Mouse (Mus musculus) liver, embryonic 12.5 days (tissue): Measurements from ENCODE around the gene Odf3l2. TPM values are rescaled to one million over a fixed set of nuclear protein-coding genes. Genes with fewer than 3 reads are reported as not detected.

Experiments used
- ATAC-seq: fragments of 200-750 bp; cut with Nextera tagmentation; 2 replicates; pipeline ENCODE4 v1.8.0; 2017; ENCODE audit warnings: moderate number of reproducible peaks, mild to moderate bottlenecking, moderate library complexity
- H3K27ac ChIP-seq: fragments of 300-500 bp; sonication (generic); 2 replicates; pipeline ENCODE4 v1.5.1; 2016; ENCODE audit warnings: mild to moderate bottlenecking
- H3K27me3 ChIP-seq: fragments of 300-500 bp; sonication (generic); replicated peaks from 2 replicates; pipeline ENCODE4 v1.6.1; 2016; ENCODE audit warnings: mild to moderate bottlenecking, moderate library complexity
- H3K36me3 ChIP-seq: fragments of 300-500 bp; sonication (generic); 2 replicates; pipeline ENCODE4 v1.6.1; 2016; ENCODE audit warnings: mild to moderate bottlenecking, moderate library complexity
- H3K4me1 ChIP-seq: fragments of 300-500 bp; sonication (generic); 2 replicates; pipeline ENCODE4 v1.6.1; 2016
- H3K4me2 ChIP-seq: fragments of 300-500 bp; sonication (generic); 2 replicates; pipeline ENCODE4 v1.6.1; 2016; ENCODE audit warnings: mild to moderate bottlenecking, moderate library complexity
- H3K4me3 ChIP-seq: fragments of 300-500 bp; sonication (generic); 2 replicates; pipeline ENCODE4 v1.5.1; 2016; ENCODE audit warnings: mild to moderate bottlenecking, moderate library complexity
- H3K9ac ChIP-seq: fragments of 300-500 bp; sonication (generic); 2 replicates; pipeline ENCODE4 v1.6.1; 2016; ENCODE audit warnings: mild to moderate bottlenecking, moderate library complexity
- H3K9me3 ChIP-seq: fragments of 300-500 bp; sonication (generic); replicated peaks from 2 replicates; pipeline ENCODE4 v1.6.1; 2016; ENCODE audit warnings: mild to moderate bottlenecking, moderate library complexity
- WGBS: fragments of 180-500 bp; shearing (Covaris S2); methylation state at CpG from one replicate; pipeline ENCODE4 v1.1.7; 2016; ENCODE audit not compliant: insufficient replicate concordance; 5-methylcytosine and 5-hydroxymethylcytosine counted together
- polyA plus RNA-seq: library from polyadenylated mRNA; unstranded; fragments of >200 nt; fragmentation: Nextera tagmentation; extraction: Ambion mirVana; gene quantifications from 2 replicates; pipeline ENCODE4 v1.2.1, GENCODE M21; 2016

Gene Odf3l2
- polyA plus RNA-seq, 1 experiment from 2014 or later, result not detected

DNA sequence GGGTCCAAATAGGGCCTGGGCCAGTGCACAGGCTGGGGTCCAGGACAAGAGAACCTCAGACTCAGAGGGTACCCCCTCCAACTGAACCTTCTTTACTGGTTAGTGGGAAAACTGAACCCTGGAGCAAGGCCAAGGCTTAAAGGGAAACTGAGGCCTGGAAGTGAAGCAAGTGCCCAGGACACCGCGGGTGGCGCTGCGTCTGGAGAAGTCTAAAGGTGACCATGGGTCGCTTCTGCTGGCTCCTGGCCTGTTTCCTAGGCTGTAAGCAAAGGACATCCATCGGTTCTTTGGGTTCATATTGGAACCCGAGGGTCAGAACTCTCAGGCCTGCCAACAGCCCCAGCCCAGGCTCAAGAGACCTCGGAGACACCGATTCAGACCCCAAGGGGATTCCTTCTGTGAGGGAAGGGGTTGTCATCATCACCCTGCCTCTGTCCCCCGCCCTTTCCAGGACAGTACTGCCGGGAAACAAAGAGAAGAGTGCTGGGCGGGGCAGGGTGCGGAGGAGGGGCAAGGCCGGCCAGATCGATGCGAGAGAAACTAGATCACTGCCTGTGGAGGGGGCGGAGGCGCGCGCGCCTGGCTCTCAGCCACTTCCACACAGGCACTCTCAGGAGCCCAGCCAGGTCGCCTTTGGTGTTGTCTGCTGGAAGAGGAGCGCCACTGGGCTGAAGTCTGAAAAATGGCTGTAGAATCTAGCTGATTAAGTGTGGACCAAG is 6.9 kb downstream of the Odf3l2 start:
- Histone ChIP-seq H3K27me3 (peaks cover 64% of the 10 kb centered on the region), H3K4me2 (peak overlapping the region; percentile 27), H3K9me3 (no peaks in the 10 kb centered on the region), H3K4me1 (no peaks in the 10 kb centered on the region), H3K36me3 (no peaks in the 10 kb centered on the region), H3K9ac (no peak overlapping the region), H3K27ac (no peak overlapping the region), H3K4me3 (no peak overlapping the region)
- ATAC-seq, result no peak
- 4% methylated on average over 23 of the region's 23 CpGs for WGBS

DNA sequence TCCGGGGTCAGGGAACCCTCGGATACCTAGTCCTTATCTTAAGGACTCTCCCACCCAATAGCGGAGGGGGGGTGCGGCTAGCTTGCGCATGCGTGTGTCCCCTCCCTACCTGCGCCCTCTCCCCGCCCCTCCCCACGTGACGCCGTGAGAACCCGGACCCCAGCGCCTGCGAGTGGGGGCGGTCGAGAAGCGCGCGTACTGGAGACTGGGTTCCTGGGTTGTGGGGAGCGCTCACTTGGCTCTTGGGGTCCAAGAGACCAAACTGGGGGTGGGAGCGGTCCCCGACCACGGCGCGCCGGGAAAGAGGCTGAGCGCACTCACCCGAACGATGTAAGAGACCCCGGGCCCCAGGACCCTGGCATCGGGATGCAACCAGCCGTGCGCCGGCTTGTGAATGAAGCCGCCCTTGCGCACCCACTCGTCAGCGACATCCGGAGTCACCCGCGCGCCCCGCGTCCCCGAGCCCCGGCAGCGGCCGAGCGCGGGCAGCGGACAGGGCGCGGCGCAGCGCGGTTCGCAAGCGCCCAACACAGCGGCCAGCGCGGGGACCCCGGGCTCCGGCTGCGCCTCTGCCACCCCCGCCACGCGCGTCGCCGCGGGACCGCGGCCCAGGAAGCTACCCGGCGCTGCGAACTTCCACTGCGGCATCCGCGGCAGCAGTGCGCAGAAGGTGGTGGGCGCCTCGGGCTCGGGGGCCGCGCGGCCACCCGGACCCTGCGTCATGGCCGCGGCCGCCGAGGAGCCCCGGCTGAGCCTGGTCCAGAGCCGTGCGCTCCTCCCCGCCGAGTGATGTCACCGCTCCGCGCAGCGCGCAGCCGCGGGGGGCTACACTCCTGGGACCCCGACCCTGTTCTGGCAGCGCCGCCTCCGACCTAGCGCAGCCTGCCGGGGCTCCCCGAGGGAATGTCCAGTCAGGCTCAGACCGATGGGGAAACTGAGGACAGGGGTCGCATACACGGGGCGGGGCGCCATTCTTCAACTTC is 8.1 kb downstream of the Odf3l2 start, which contains the start of gene Shc2:
Gene Shc2, minus strand, starts transcription at position 791 of the 983 bp plus-strand sequence.
- ATAC-seq, result no peak
- under 1% methylated on average over 115 of the region's 116 CpGs for WGBS
- peaks cover 64% of the 10 kb centered on the region for H3K27me3 ChIP-seq

DNA sequence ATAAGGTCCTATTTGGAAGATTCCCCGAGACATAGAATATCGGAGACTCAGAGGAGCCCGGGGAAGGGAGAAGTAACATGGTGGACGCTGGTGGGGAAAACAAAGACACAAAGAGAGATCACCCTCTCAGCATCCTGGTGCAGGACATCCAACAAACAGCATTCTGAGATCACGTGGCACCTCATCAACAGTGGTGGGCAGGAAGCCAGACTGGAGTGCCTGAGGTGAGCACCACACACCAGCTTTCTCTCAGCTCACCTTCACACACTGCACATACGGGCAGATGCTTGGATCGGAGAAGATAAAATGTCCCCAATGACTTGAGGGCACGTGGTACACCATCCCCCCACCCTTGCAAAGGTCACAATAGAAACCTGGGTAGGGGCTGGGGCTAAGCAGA is 9.3 kb downstream of the Odf3l2 start:
- no peak for ATAC-seq
- WGBS, result 70% methylated on average over 8 of the region's 8 CpGs
- Histone ChIP-seq H3K4me3 (no peak overlapping the region), H3K27ac (no peak overlapping the region), H3K4me1 (no peaks in the 10 kb centered on the region), H3K9ac (no peak overlapping the region), H3K27me3 (peaks cover 64% of the 10 kb centered on the region), H3K36me3 (no peaks in the 10 kb centered on the region), H3K4me2 (no peak overlapping the region), H3K9me3 (no peaks in the 10 kb centered on the region)

More for the DNA sequence above, 8.1 kb downstream of the Odf3l2 start, which contains the start of gene Shc2:
- no peak within 1 kb of the TSS for H3K27ac ChIP-seq
- peak within 1 kb of the TSS; percentile 50 for H3K4me3 ChIP-seq
- no peaks in the 10 kb centered on the region for H3K9me3 ChIP-seq
- peak within 1 kb of the TSS; percentile 70 for H3K4me2 ChIP-seq
- no peaks in the 10 kb centered on the region for H3K4me1 ChIP-seq
- H3K9ac ChIP-seq, result no peak within 1 kb of the TSS; the same call in 1 of the 2 replicates
- H3K36me3 ChIP-seq, result no peaks in the 10 kb centered on the region

DNA sequence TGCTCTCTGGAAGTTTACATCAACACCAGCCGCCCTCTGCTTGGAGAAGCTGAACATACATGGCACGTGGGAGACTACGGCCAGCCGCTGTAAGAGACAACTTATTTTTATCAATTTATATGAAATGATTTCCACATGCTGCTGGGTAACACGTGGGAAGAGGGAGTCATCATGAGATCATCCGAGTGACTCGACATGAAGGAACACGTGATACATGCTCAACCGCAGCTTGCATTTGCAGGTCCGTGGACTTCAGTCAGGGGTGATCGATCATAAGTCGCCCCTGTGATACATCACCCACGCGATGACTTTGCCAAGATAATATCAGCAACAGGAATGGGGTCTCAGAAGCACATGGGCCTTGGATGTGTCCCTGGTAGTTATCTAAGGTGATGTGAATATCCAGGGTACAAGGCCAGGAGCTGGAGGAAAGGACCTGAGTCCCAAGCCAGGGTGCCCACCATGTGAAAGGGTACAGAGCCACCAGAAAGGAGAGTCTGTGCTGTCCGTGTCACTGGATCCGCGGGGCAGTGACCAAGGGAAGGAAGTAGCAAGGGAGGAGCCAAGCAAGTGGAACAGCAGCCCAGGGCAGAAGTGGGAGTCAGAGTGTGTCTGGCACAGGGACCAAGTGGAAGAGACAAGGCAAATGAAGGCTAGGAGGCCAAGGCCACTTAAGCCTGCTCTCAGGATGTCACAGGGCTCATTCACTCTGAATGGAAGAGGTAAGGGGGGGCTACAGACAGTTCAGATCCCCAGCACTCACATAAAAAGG is 12.3 kb downstream of the Odf3l2 start:
- H3K4me3 ChIP-seq, result no peak overlapping the region
- 62% methylated on average over 17 of the region's 17 CpGs for WGBS
- no peak for ATAC-seq
- H3K27ac ChIP-seq, result no peak overlapping the region
- H3K9ac ChIP-seq, result no peak overlapping the region
- peaks cover 40% of the 10 kb centered on the region for H3K27me3 ChIP-seq
- H3K9me3 ChIP-seq, result no peaks in the 10 kb centered on the region
- no peaks in the 10 kb centered on the region for H3K36me3 ChIP-seq
- no peaks in the 10 kb centered on the region for H3K4me1 ChIP-seq
- H3K4me2 ChIP-seq, result no peak overlapping the region

DNA sequence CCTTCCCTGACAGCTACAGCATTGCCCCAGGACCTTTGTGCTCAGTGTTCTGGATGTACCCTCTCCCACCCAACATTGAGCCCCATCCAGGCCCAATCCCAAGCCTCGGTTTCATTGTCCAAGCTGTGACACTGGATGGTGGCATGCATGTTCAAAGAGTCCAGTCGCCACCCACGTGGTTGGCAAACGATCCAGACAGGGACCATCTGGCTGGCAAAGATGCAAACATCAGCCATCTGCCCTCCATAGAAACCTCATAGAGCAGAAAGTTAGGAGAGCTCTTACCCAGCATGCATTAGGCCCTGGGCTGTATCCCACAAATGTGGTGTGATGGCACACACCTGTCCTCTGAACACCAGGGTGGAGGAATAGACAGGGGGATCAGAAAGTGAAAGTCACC is 14.1 kb downstream of the Odf3l2 start:
- Histone ChIP-seq H3K36me3 (no peaks in the 10 kb centered on the region), H3K9me3 (no peaks in the 10 kb centered on the region), H3K9ac (no peak overlapping the region), H3K4me1 (no peaks in the 10 kb centered on the region), H3K4me3 (no peak overlapping the region), H3K27ac (no peak overlapping the region), H3K27me3 (peaks cover 22% of the 10 kb centered on the region), H3K4me2 (no peak overlapping the region)
- WGBS, result 71% methylated on average over 4 of the region's 4 CpGs
- no peak for ATAC-seq

DNA sequence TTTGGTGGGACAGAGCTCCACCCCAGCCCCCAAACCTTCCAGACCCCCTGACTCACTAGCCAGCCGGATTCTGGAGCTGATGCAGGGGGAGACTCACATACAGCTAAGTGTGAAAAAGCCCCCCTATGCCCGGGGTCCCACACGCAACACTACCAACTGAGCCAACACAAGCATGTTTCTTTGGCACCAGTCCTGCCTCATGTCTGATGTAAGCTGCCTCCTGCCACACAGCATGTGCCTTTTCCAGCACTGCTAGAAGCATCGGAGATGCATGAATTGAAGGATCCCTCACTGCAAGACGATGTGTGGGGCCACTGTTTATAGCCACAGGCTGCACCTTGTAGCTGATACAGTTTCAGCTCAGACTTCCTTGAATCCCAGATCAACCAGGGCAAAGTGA is 17.2 kb downstream of the Odf3l2 start:
- H3K4me2 ChIP-seq, result no peak overlapping the region
- H3K4me1 ChIP-seq, result no peaks in the 10 kb centered on the region

DNA sequence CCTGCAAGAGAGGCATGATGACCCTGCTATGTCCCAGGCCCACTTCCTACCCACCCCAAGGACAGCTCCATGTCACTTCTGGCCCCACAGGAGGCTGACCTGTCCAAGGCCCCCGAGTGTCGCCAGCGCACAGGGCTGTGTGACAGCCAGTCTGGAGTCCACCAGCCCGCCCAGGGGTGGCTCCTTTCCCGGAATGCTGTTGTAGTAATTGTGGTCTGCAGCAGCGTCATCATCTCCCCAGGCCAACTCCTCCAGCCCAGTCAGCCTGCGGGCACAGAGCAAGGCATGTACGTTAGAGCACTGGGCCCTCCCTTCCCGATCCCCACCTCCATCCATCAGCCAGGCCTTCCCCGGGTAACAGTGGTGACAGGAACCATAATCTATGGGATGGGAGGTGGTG is 19.4 kb downstream of the Odf3l2 start:
- Histone ChIP-seq H3K4me3 (no peak overlapping the region), H3K9me3 (no peaks in the 10 kb centered on the region), H3K4me1 (no peaks in the 10 kb centered on the region), H3K27ac (no peak overlapping the region), H3K27me3 (peaks cover 11% of the 10 kb centered on the region; the same call in 1 of the 2 replicates), H3K9ac (no peak overlapping the region), H3K36me3 (no peaks in the 10 kb centered on the region), H3K4me2 (no peak overlapping the region)
- WGBS, result 66% methylated on average over 10 of the region's 10 CpGs
- no peak for ATAC-seq

More for the DNA sequence above, 17.2 kb downstream of the Odf3l2 start:
- peaks cover 8% of the 10 kb centered on the region for H3K27me3 ChIP-seq
- H3K4me3 ChIP-seq, result no peak overlapping the region
- no peak overlapping the region for H3K9ac ChIP-seq
- H3K9me3 ChIP-seq, result no peaks in the 10 kb centered on the region
- WGBS, result 69% methylated on average over 5 of the region's 5 CpGs
- no peak overlapping the region for H3K27ac ChIP-seq
- no peak for ATAC-seq
- H3K36me3 ChIP-seq, result no peaks in the 10 kb centered on the region

DNA sequence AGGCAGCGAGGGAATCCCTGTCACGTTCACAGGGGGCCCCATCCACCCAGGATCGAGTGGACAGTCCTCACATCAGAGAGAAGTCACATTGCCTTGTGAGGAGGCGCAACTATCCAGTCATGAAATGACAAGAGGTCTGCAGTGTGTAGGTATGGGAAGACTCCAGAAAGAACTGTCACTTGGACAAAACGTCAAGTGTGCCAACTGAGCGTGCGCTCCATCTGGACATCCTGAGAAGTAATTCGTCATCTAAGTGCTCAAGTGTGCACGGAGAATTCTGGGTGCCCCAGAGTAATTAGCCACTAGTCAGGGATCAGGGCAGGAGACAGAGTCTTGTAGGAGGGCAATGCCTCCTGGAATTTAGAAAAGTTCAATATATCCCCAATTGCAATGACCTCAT is 20.1 kb downstream of the Odf3l2 start:
- Histone ChIP-seq H3K9ac (no peak overlapping the region), H3K4me3 (no peak overlapping the region), H3K9me3 (no peaks in the 10 kb centered on the region), H3K36me3 (no peaks in the 10 kb centered on the region), H3K4me2 (no peak overlapping the region), H3K27me3 (peaks cover 11% of the 10 kb centered on the region; the same call in 1 of the 2 replicates), H3K27ac (no peak overlapping the region), H3K4me1 (no peaks in the 10 kb centered on the region)
- WGBS, result 66% methylated on average over 9 of the region's 9 CpGs
- no peak for ATAC-seq

DNA sequence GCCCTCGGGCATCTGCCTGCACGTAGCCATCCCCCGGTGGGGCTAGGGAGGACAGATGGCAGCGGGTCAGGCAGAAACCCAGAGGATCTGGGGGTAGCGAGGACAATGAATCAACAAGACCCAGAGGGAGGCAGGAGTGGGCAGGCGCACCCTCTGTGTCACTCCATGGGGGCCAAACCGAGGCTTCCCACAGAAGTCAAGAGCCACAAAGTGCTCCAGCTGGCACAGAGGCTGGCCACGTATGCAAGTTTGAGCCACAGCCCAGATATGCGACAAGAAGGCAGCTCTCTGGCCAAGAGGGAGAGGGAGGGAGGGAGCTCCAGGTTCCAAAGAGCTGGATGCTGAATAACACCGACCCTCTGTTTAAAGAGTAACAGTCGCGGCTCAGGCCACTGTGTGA is 21.6 kb downstream of the Odf3l2 start:
- Histone ChIP-seq H3K4me1 (no peaks in the 10 kb centered on the region), H3K27ac (no peak overlapping the region), H3K36me3 (no peaks in the 10 kb centered on the region), H3K4me2 (no peak overlapping the region), H3K4me3 (no peak overlapping the region), H3K9ac (no peak overlapping the region), H3K27me3 (peaks cover 11% of the 10 kb centered on the region; the same call in 1 of the 2 replicates), H3K9me3 (no peaks in the 10 kb centered on the region)
- ATAC-seq, result no peak
- WGBS, result 61% methylated on average over 12 of the region's 12 CpGs

DNA sequence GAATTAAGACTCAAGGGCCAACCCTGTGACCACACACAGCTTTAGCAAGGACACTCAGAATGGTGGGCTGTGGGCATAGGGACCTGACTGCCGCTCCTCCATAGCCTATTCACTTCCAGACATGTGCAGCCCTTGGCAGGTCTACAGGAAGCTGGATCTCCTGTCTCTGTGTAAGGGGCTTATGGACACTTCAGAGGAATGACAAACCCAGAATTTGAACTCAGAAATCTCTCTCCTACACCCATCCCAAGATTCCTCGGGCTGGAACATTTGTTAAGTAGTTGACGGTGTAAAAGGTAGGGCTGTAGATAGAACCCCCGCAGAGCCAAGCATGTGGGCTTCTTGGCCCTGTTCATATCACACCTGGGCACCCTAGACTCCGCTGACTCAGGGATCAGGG is 29.2 kb downstream of the Odf3l2 start:
- no peak for ATAC-seq
- Histone ChIP-seq H3K36me3 (no peaks in the 10 kb centered on the region), H3K4me1 (peaks cover 20% of the 10 kb centered on the region), H3K4me3 (no peak overlapping the region), H3K9me3 (no peaks in the 10 kb centered on the region), H3K27me3 (peaks cover 40% of the 10 kb centered on the region), H3K9ac (no peak overlapping the region), H3K4me2 (no peak overlapping the region), H3K27ac (no peak overlapping the region)
- 71% methylated on average over 5 of the region's 5 CpGs for WGBS

DNA sequence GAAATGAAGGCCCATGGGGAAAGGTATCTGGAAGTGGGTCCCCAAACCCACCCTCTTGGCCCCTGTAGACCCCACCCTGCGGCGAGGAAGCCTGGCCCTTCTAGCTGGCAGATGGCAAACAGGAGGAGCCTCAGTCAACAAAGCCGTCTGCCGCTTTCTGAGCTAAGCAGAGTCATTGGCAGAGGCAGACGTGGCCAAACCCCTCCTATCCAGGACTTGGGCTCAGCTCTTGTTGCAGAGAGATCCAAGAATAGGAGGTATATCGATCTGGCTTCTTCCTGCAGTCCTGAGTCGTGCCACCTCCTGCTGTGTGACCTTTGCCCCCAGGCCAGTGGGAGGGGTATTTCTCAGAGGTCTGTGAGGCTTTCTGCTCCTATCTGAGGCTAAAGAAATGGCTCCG is 29.7 kb downstream of the Odf3l2 start:
- Histone ChIP-seq H3K9me3 (no peaks in the 10 kb centered on the region), H3K4me1 (peaks cover 20% of the 10 kb centered on the region), H3K27me3 (peaks cover 45% of the 10 kb centered on the region), H3K36me3 (no peaks in the 10 kb centered on the region), H3K4me2 (no peak overlapping the region), H3K4me3 (no peak overlapping the region), H3K9ac (no peak overlapping the region), H3K27ac (no peak overlapping the region)
- ATAC-seq, result no peak
- WGBS, result 20% methylated on average over 8 of the region's 8 CpGs
